Mouse (Mus musculus) liver, embryonic 14.5 days (tissue): ENCODE measurements around the gene Tns4. TPM values are rescaled to one million over a fixed set of nuclear protein-coding genes. Genes with fewer than 3 reads are reported as not detected.

Experiments used
- ATAC-seq: fragments of 200-750 bp; cut with Nextera tagmentation; 2 replicates; pipeline ENCODE4 v1.8.0; 2017; ENCODE audit warnings: moderate number of reproducible peaks, mild to moderate bottlenecking, moderate library complexity; ENCODE audit not compliant: insufficient read depth
- DNase-seq, 3 experiments: peaks; one replicate each; pipeline ENCODE4 v3.0.0-alpha.2; 2012 to 2013; ENCODE audit warnings: low read depth in 3 of 3, low spot score in 3 of 3
- H3K27ac ChIP-seq: fragments of 300-500 bp; sonication (generic); 2 replicates; pipeline ENCODE4 v1.5.1; 2014; ENCODE audit warnings: moderate library complexity, mild to moderate bottlenecking, control low read depth, inconsistent platforms
- H3K27me3 ChIP-seq: fragments of 300-500 bp; sonication (generic); 2 replicates; pipeline ENCODE4 v1.6.1; 2014; ENCODE audit warnings: mild to moderate bottlenecking, low read length, moderate library complexity; ENCODE audit not compliant: control insufficient read depth, insufficient read depth
- H3K36me3 ChIP-seq: fragments of 300-500 bp; sonication (generic); replicated peaks from 2 replicates; pipeline ENCODE4 v1.6.1; 2014; ENCODE audit warnings: low read depth; ENCODE audit not compliant: control insufficient read depth, insufficient read depth
- H3K4me1 ChIP-seq, 2 experiments: fragments of 200-500 bp in 1 of 2; fragments of 300-500 bp in 1 of 2; sonication (generic) in 1 of 2; replicated peaks; 2 replicates each; pipeline ENCODE4 v1.6.1; 2012 to 2014; ENCODE audit warnings: antibody characterized with exemption in 1 of 2, inconsistent platforms in 1 of 2, low read length in 1 of 2; ENCODE audit not compliant: control insufficient read depth in 2 of 2, insufficient read depth in 2 of 2
- H3K4me2 ChIP-seq: fragments of 300-500 bp; sonication (generic); 2 replicates; pipeline ENCODE4 v1.6.1; 2014; ENCODE audit warnings: low read depth, mild to moderate bottlenecking, control low read depth, moderate library complexity
- H3K4me3 ChIP-seq, 2 experiments: fragments of 200-500 bp in 1 of 2; fragments of 300-500 bp in 1 of 2; sonication (generic) in 1 of 2; 2 replicates each; pipeline ENCODE4 v1.5.1; 2012 to 2014; ENCODE audit warnings: low read depth in 2 of 2, low read length in 2 of 2, mild to moderate bottlenecking in 2 of 2, control low read depth in 1 of 2, inconsistent platforms in 1 of 2, moderate library complexity in 1 of 2; ENCODE audit not compliant: insufficient read depth in 1 of 2
- H3K9ac ChIP-seq: fragments of 300-500 bp; sonication (generic); replicated peaks from 2 replicates; pipeline ENCODE4 v1.6.1; 2014; ENCODE audit warnings: mild to moderate bottlenecking, control low read depth, moderate library complexity
- H3K9me3 ChIP-seq: fragments of 300-500 bp; sonication (generic); 2 replicates; pipeline ENCODE4 v1.6.1; 2016; ENCODE audit warnings: low read length, mixed read lengths; ENCODE audit not compliant: control insufficient read depth
- CTCF ChIP-seq: IDR thresholded peaks from 2 replicates; pipeline ENCODE4 v1.5.1; 2016; ENCODE audit warnings: antibody characterized with exemption, low read depth, control low read depth
- EP300 ChIP-seq: IDR thresholded peaks from 2 replicates; pipeline ENCODE4 v1.6.1; 2016; ENCODE audit warnings: antibody characterized with exemption, low read depth
- WGBS: fragments of 180-500 bp; shearing (Covaris S2); extraction: QIAGEN DNeasy Blood & Tissue Kit; methylation state at CpG from one replicate; pipeline ENCODE4 v1.1.7; 2014; ENCODE audit not compliant: insufficient replicate concordance; 5-methylcytosine and 5-hydroxymethylcytosine counted together
- polyA plus RNA-seq, 2 experiments: library from polyadenylated mRNA; depleted of rRNA in 1 of 2; stranded (reverse) in 1 of 2; unstranded in 1 of 2; fragments of >200 nt; fragmentation: Nextera tagmentation in 1 of 2; extraction: Ambion mirVana in 1 of 2; gene quantifications; 2 replicates each; pipeline versions ENCODE4 v1.2.1 to v1.2.3; 2012 to 2014

Gene Tns4
- polyA plus RNA-seq, 2 experiments = 0.09 to 0.36 TPM

DNA sequence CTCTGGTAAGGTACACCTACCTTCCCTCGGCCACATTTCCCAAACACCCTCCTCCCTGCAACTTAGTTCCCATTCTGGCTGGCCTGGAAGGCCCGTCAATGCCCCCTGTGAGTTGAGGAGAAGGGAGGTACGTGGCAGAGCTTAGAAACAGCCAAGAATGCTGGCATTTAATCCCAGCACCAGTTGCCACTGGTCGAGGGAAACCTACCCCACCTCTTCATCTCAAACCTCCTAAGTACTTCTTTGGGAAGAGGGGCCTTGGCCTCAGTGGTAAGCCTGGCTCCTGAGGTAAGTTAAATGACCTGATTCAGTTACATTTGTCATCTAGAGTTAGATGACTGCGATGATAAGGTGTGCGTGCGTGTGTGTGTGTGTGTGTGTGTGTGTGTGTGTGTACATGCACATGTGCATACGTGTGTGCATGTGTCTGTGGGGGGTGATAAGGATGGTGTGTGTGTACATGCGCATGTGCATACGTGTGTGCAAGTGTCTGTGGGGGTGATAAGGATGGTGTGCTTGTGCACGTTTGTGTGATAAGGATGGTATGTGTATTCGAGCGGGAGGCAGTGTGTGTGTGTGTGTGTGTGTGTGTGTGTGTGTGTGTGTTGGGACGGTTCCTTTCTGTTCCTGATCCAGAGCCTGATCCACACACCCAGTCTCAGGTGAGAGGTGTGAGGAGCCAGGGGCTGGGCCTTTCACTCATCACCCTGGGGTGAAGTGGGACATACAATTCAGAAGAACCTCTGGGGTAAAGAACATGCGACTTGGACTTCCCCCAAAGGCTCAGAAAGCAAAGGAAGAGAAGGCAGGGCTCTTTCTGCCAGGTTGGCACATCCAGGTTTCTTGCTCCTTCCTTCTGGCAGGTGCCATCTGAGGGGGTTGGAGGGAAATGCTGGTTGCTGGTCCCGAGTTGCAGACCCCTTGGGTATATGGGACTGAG, 47.0 kb downstream of the Tns4 start:
- peaks cover 39% of the 10 kb centered on the region for H3K27me3 ChIP-seq
- H3K4me2 ChIP-seq = peak overlapping the region; percentile 63
- TF ChIP-seq EP300 (no peak), CTCF (no peak)
- peaks cover 0 to 14% of the 10 kb centered on the region in 2 experiments; a peak in 2 of 4 replicates for H3K4me1 ChIP-seq
- H3K36me3 ChIP-seq = no peaks in the 10 kb centered on the region
- peak overlapping the region; percentile 33 for H3K27ac ChIP-seq
- 5% methylated on average over 16 of the region's 16 CpGs for WGBS
- no peak for DNase-seq
- peak overlapping the region; percentile 64 to 72 for H3K4me3 ChIP-seq
- no peak for ATAC-seq
- H3K9me3 ChIP-seq = no peaks in the 10 kb centered on the region
- peak overlapping the region; percentile 20 for H3K9ac ChIP-seq

DNA sequence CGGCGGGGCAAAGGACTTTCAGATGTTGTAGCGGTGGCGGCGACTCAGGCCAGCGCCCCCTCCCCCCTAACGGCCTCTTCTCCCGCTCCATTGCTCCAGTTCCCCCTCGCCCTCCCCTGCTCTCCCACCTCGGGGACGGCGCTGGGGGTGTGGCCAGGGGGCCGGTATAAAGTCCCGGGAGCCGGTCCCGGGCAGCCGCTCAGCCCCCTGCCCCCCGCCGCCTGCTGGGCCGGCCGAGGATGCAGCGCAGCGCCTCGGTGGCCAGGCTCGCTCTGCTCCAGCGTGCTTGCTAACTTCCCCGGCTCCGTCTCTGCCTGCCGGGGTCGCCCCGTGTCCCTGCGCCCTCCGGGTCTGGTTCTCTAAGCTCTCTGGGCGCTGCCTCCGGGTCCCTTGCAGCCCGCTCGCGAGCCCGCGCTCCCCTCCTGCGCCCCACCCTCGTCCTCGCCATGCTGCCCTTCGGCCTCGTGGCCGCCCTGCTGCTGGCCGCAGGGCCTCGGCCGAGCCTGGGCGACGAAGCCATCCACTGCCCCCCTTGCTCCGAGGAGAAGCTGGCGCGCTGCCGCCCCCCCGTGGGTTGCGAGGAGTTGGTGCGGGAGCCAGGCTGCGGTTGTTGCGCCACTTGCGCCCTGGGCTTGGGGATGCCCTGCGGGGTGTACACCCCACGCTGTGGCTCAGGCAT, 47.9 kb downstream of the Tns4 start, which contains the start of gene Igfbp4:
Gene Igfbp4 (plus strand): TSS at position 194 of the 679 bp plus-strand sequence.
- H3K4me2 ChIP-seq = peak within 1 kb of the TSS; percentile 63
- peak within 1 kb of the TSS; percentile 64 to 72 for H3K4me3 ChIP-seq
- H3K36me3 ChIP-seq = no peaks in the 10 kb centered on the region
- TF ChIP-seq EP300 (no peak), CTCF (peak; percentile 15; the same call in 1 of the 2 replicates)
- no peaks in the 10 kb centered on the region for H3K9me3 ChIP-seq
- under 1% methylated on average over 63 of the region's 63 CpGs for WGBS
- H3K27ac ChIP-seq = no peak within 1 kb of the TSS
- peaks cover 0 to 15% of the 10 kb centered on the region in 2 experiments; a peak in 2 of 4 replicates for H3K4me1 ChIP-seq
- peak within 1 kb of the TSS; percentile 43 for H3K9ac ChIP-seq
- ATAC-seq (peak; percentile 33; the same call in 1 of the 2 replicates), DNase-seq (no peak)
- H3K27me3 ChIP-seq = peaks cover 39% of the 10 kb centered on the region

DNA sequence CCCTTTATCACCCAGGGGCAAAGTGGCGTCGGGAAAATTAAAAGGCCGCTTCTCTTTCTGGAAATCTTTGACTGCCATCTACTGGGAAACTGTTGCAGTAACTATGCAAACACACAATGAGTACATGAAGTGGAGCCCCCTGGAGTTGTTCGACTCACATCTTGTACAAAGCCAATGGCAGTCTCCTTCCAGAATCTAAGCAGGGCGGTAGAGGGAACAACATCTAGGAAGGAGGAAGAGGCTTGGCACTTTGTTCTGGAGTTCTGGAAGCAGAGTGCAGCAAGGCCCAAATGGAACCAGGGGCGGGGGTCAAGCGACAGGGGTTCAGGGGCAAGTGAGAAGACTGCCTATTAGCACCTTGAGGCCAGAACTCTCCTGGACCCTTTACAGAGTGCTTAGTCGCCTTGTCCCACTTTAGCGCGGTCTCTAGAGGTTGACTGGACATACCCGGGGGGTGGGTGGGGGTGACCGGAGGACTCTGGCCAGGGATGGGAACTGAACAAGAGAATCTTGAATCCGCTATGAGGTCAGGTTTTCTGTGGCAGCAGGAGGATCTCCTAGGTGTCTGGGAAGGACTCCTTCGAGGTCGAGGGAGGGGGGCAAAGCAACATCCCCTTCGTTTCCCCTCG, 48.6 kb downstream of the Tns4 start:
- DNase-seq = no peak
- Histone ChIP-seq H3K27me3 (peaks cover 39% of the 10 kb centered on the region), H3K9ac (no peak overlapping the region), H3K4me2 (peak overlapping the region; percentile 63), H3K9me3 (no peaks in the 10 kb centered on the region), H3K36me3 (no peaks in the 10 kb centered on the region), H3K27ac (no peak overlapping the region), H3K4me1 (peaks cover 0 to 13% of the 10 kb centered on the region in 2 experiments; a peak in 2 of 4 replicates), H3K4me3 (peak overlapping the region; percentile 64 to 72)
- WGBS = 1% methylated on average over 17 of the region's 17 CpGs
- ATAC-seq = no peak
- no peak for TF ChIP-seq EP300
- TF ChIP-seq CTCF = peak; percentile 50

DNA sequence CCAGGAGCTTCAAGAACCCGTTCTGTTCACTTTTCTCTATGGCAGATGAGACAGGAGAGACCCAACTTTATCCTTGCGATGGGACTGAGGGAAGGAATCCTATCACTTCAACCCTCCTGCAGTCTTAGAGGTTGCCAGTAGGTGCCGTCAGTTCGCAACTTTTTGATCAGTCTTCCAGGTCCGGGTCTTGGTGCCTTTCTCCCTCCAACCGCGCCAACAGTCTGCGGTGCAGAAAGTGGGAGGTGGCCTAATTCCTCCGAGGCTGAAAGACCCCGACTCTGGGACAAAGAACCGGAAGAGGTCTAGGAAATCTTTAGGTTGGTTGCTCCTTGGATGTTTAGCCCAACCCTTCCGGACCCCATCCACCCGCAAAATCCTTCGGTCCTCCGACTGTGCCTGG, 49.3 kb downstream of the Tns4 start:
- Histone ChIP-seq H3K27me3 (peaks cover 39% of the 10 kb centered on the region), H3K4me2 (peak overlapping the region; percentile 63), H3K36me3 (no peaks in the 10 kb centered on the region), H3K9me3 (no peaks in the 10 kb centered on the region), H3K27ac (no peak overlapping the region), H3K4me1 (peaks cover 0 to 13% of the 10 kb centered on the region in 2 experiments; a peak in 2 of 4 replicates), H3K4me3 (peak overlapping the region; percentile 32 to 40), H3K9ac (no peak overlapping the region)
- no peak for TF ChIP-seq EP300
- peak; percentile 75 for TF ChIP-seq CTCF
- ATAC-seq (peak; percentile 36; the same call in 1 of the 2 replicates), DNase-seq (peak in 2 of 3 experiments; percentile 50 to 51)
- WGBS = under 1% methylated on average over 15 of the region's 15 CpGs
